Mouse (Mus musculus): ENCODE data around the gene Ppp6r1. TPM values are rescaled to one million over a fixed set of nuclear protein-coding genes. Genes with fewer than 3 reads are reported as not detected.
"Not testable (repeated sequence)": the region's sequence is repeated elsewhere in the genome, so short reads cannot be mapped to it uniquely, and the experiment has no call there.

Gene Ppp6r1
- polyA plus RNA-seq, 1 experiment from 2014 or later: 23.8 TPM

- peak; percentile 62 for DNase-seq (ENCODE audit: low spot score)
Observed at GRCm38 (mm10) chr7:4619979-4620378, 38.8 kb downstream of the Ppp6r1 start.

- peak; percentile 58 for DNase-seq (ENCODE audit: low spot score)
Observed at GRCm38 (mm10) chr7:4613740-4614403, 44.9 kb downstream of the Ppp6r1 start.

DNA sequence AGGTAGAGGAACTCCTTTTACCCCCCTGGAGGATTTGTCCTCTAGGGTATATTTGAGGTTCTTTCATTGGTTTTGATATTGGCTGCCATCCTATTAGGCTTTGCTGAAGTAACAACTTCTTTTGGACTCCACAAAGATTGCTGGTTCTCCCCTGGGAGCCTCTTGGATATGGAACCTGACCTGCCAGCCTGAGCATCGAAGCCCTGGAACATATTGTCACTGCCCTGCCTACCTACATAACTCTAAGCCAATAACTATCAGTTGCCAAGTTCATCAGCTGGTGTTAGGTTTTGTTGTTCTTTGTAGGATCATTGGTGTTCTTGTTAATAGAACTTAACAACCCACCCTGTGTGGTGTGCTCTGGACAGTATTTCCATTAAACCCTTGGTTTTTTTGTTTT, 45.9 kb downstream of the Ppp6r1 start:
- DNase-seq (ENCODE audit: low spot score): no peak

DNA sequence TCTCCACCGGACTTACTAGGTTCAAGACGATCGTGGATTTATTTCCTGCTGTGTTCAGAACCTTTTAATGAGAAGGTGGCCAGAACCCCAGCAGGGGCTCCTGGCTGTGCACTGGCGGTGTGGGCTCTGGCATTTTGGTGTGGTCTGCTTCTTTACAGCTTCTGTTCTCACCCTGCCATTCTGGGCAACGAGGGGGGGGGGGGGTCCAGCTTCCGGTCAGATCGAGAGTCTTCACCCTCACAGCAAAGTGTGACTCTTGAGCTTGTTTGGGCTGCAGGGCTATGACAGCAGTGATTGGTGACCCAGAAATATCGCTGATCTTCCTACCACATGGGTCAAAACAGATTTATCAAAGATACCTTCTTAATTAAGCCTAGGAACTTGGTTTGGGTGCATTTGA, 46.4 kb downstream of the Ppp6r1 start:
- DNase-seq (ENCODE audit: low spot score): no peak

- DNase-seq (ENCODE audit: low spot score): no peak
Observed at GRCm38 (mm10) chr7:4611921-4612341, 46.9 kb downstream of the Ppp6r1 start.

DNA sequence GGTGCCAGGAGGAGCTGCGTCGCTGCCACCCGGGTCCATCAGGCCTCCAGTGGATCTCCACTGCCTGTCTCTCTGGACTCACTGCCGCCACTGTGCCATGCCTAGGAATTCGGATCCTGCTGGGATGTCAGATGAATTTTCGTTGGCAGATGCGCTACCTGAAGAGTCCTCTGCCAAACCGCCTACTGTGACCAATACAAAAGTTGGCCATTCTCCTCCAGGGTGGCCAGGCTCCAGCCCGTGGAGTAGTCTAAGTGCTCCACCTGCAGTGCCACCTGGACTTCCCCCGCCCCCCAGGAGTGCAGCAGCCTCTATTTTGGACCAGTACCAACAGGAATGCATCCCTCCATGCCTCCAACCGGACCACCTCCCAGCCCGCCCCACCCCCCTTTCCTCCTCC, 47.3 kb downstream of the Ppp6r1 start:
- no peak for DNase-seq (ENCODE audit: low spot score)

GRCm38 (mm10) chr7:4608002-4608401, 50.8 kb downstream of the Ppp6r1 start:
- no peak for DNase-seq (ENCODE audit: low spot score)

GRCm38 (mm10) chr7:4603873-4604272, 54.9 kb downstream of the Ppp6r1 start, which contains the start of gene Ptprh:
Ptprh (minus strand) TSS chr7:4604041.
- DNase-seq (ENCODE audit: low spot score): no peak

DNA sequence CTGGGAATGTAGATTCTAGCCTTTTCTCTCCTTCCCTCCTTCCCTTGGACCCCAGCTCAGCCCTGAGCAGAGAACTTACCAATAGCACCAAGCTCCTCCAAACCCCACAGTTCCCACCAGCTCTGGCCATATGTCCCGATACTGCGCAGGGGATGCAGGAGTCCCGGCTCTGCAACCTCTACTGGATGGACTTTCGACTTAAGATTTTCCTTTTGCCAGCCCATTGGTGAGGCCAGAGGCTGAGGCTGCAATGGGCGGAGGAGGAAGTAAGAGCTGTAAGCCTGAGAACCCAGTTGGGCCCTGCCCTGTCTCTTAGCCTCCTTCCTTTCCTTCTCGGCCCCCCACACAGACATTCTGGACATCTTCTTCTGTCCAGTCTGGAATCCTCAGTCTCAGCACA, 55.9 kb downstream of the Ppp6r1 start:
- DNase-seq (ENCODE audit: low spot score): no peak

- DNase-seq (ENCODE audit: low spot score): not testable (repeated sequence)
Observed at GRCm38 (mm10) chr7:4597046-4597445, 61.8 kb downstream of the Ppp6r1 start.

Other genes with a start within 250 kb of the Ppp6r1 start
- gene Rdh13, start 213.4 kb downstream of the Ppp6r1 start, polyA plus RNA-seq (2015; fragmentation: Nextera tagmentation; extraction: Ambion mirVana): 9.9 and 12.6 TPM in 2 replicates
- 0.79 and 5.9 TPM in 2 replicates for gene Eps8l1, start 198.3 kb downstream of the Ppp6r1 start, polyA plus RNA-seq (2015; fragmentation: Nextera tagmentation; extraction: Ambion mirVana)
- gene Ppp1r12c, start 157.3 kb downstream of the Ppp6r1 start, polyA plus RNA-seq (2015; fragmentation: Nextera tagmentation; extraction: Ambion mirVana): 36.3 and 48.3 TPM in 2 replicates
- 27.0 and 28.8 TPM in 2 replicates for gene Tnnt1, start 142.6 kb downstream of the Ppp6r1 start, polyA plus RNA-seq (2015; fragmentation: Nextera tagmentation; extraction: Ambion mirVana)
- gene Tnni3, start 134.8 kb downstream of the Ppp6r1 start, polyA plus RNA-seq (2015; fragmentation: Nextera tagmentation; extraction: Ambion mirVana): 2.5 and 3.0 TPM in 2 replicates
- gene Dnaaf3, start 126.6 kb downstream of the Ppp6r1 start, polyA plus RNA-seq (2015; fragmentation: Nextera tagmentation; extraction: Ambion mirVana): 1.6 and 1.7 TPM in 2 replicates
- 0.22 and 0.44 TPM in 2 replicates for gene Syt5, start 111.5 kb downstream of the Ppp6r1 start, polyA plus RNA-seq (2015; fragmentation: Nextera tagmentation; extraction: Ambion mirVana)
- gene Ptprh, start 55.0 kb downstream of the Ppp6r1 start, polyA plus RNA-seq (2015; fragmentation: Nextera tagmentation; extraction: Ambion mirVana): not detected in 2 replicates
- 1.7 and 2.1 TPM in 2 replicates for gene Tmem86b, start 27.6 kb downstream of the Ppp6r1 start, polyA plus RNA-seq (2015; fragmentation: Nextera tagmentation; extraction: Ambion mirVana)
- 74.9 and 91.0 TPM in 2 replicates for gene Hspbp1, start 26.0 kb upstream of the Ppp6r1 start, polyA plus RNA-seq (2015; fragmentation: Nextera tagmentation; extraction: Ambion mirVana)
- 0.06 and 0.20 TPM in 2 replicates for gene Brsk1, start 31.6 kb upstream of the Ppp6r1 start, polyA plus RNA-seq (2015; fragmentation: Nextera tagmentation; extraction: Ambion mirVana)
- gene Tmem150b, start 66.2 kb upstream of the Ppp6r1 start, polyA plus RNA-seq (2015; fragmentation: Nextera tagmentation; extraction: Ambion mirVana): 0.82 and 1.4 TPM in 2 replicates
- 44.1 and 44.2 TPM in 2 replicates for gene Kmt5c, start 81.1 kb upstream of the Ppp6r1 start, polyA plus RNA-seq (2015; fragmentation: Nextera tagmentation; extraction: Ambion mirVana)
- gene Cox6b2, start 94.1 kb upstream of the Ppp6r1 start, polyA plus RNA-seq (2015; fragmentation: Nextera tagmentation; extraction: Ambion mirVana): 37.9 TPM in 2 replicates
- gene Fam71e2, start 112.3 kb upstream of the Ppp6r1 start, polyA plus RNA-seq (2015; fragmentation: Nextera tagmentation; extraction: Ambion mirVana): not detected in 2 replicates
- 0.13 and 0.30 TPM in 2 replicates for gene Il11, start 123.8 kb upstream of the Ppp6r1 start, polyA plus RNA-seq (2015; fragmentation: Nextera tagmentation; extraction: Ambion mirVana)
- 0.23 TPM in 1 of 2 replicates, not detected in the other for gene Tmem190, start 123.9 kb upstream of the Ppp6r1 start, polyA plus RNA-seq (2015; fragmentation: Nextera tagmentation; extraction: Ambion mirVana)
- gene Tmem238, start 130.6 kb upstream of the Ppp6r1 start, polyA plus RNA-seq (2015; fragmentation: Nextera tagmentation; extraction: Ambion mirVana): 9.6 and 11.7 TPM in 2 replicates
- gene Rpl28, start 133.9 kb upstream of the Ppp6r1 start, polyA plus RNA-seq (2015; fragmentation: Nextera tagmentation; extraction: Ambion mirVana): 546 and 590 TPM in 2 replicates
- 413 and 414 TPM in 2 replicates for gene Ube2s, start 153.6 kb upstream of the Ppp6r1 start, polyA plus RNA-seq (2015; fragmentation: Nextera tagmentation; extraction: Ambion mirVana)
- gene Shisa7, start 185.7 kb upstream of the Ppp6r1 start, polyA plus RNA-seq (2015; fragmentation: Nextera tagmentation; extraction: Ambion mirVana): not detected in 2 replicates
- gene Isoc2b, start 211.2 kb upstream of the Ppp6r1 start, polyA plus RNA-seq (2015; fragmentation: Nextera tagmentation; extraction: Ambion mirVana): 19.9 and 22.0 TPM in 2 replicates
- 0.72 and 0.81 TPM in 2 replicates for gene Isoc2a, start 218.1 kb upstream of the Ppp6r1 start, polyA plus RNA-seq (2015; fragmentation: Nextera tagmentation; extraction: Ambion mirVana)
- 0.10 TPM in 2 replicates for gene Gm36210, start 247.5 kb upstream of the Ppp6r1 start, polyA plus RNA-seq (2015; fragmentation: Nextera tagmentation; extraction: Ambion mirVana)